Mouse (Mus musculus): Measurements from ENCODE around the gene Vmn2r19. TPM values are rescaled to one million over a fixed set of nuclear protein-coding genes. Genes with fewer than 3 reads are reported as not detected.
"Not testable (repeated sequence)": the region's sequence is repeated elsewhere in the genome, so short reads cannot be mapped to it uniquely, and the experiment has no call there.

Vmn2r19 gene
- polyA plus RNA-seq, 1 experiment from 2014 or later: not detected

DNA sequence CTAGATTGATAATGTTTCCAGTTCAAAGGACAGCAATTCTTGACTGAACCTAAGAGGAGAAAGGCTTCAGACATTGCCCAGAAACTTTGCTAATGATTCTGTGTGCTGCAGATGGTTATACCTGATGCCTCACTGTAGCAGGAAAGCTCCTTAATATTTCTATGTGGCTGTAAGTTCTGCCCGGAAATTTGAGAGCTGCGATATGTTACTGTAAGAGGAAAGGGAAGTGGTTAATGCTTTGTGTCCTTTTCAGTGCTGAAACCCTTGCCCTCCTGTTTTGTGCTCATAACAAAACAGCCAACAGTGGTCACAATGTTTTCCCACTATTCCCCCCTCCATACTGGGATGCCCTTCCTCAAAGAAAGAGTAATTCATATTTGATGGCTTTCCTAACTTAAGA is 21.8 kb upstream of the Vmn2r19 start:
- Histone ChIP-seq H3K27me3 (ENCODE audit: control insufficient read depth, insufficient read depth, low read length) (no peaks in the 10 kb centered on the region), H3K9me3 (ENCODE audit: control insufficient read depth, low read length) (no peaks in the 10 kb centered on the region), H3K27ac (ENCODE audit: low read depth, low read length) (no peak overlapping the region), H3K4me2 (replicated peaks; ENCODE audit: low read depth, low read length) (no peak overlapping the region), H3K4me3 (ENCODE audit: low read length) (no peak overlapping the region), H3K9ac (ENCODE audit: low read depth, low read length) (no peak overlapping the region), H3K4me1 (ENCODE audit: control insufficient read depth, insufficient read depth, low read length) (no peaks in the 10 kb centered on the region), H3K36me3 (ENCODE audit: control insufficient read depth, insufficient read depth, low read length) (no peaks in the 10 kb centered on the region)
- no peak for ATAC-seq (ENCODE audit: low FRiP score, low TSS enrichment)
- WGBS: 87% methylated on average over 2 of the region's 2 CpGs

DNA sequence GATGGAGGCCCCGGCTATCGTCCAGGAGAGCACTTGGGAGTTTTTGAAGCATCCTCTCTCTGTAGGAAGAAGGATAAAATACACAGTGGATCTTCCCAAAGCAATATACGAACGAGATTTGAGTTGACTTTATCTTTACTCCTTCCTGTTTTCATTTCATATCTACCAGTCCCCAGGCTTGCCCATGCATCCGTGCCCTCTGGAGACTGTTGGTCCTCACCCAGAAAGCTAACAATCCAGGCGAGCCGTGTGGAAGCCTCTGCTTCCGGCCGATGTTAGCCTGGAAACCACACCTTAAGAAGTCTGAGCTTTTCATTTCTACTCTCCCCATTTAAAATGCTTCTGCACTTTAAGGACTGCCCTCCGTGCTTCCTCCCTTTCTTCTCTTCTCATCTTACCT is 19.2 kb upstream of the Vmn2r19 start:
- ATAC-seq (ENCODE audit: low FRiP score, low TSS enrichment): no peak
- H3K36me3 ChIP-seq (ENCODE audit: control insufficient read depth, insufficient read depth, low read length): no peaks in the 10 kb centered on the region
- no peak overlapping the region for H3K27ac ChIP-seq (ENCODE audit: low read depth, low read length)
- no peaks in the 10 kb centered on the region for H3K4me1 ChIP-seq (ENCODE audit: control insufficient read depth, insufficient read depth, low read length)
- no peak overlapping the region for H3K9ac ChIP-seq (ENCODE audit: low read depth, low read length)
- WGBS: 82% methylated on average over 10 of the region's 10 CpGs
- no peak overlapping the region for H3K4me3 ChIP-seq (ENCODE audit: low read length)
- H3K4me2 ChIP-seq (replicated peaks; ENCODE audit: low read depth, low read length): no peak overlapping the region
- no peaks in the 10 kb centered on the region for H3K27me3 ChIP-seq (ENCODE audit: control insufficient read depth, insufficient read depth, low read length)
- H3K9me3 ChIP-seq (ENCODE audit: control insufficient read depth, low read length): no peaks in the 10 kb centered on the region

DNA sequence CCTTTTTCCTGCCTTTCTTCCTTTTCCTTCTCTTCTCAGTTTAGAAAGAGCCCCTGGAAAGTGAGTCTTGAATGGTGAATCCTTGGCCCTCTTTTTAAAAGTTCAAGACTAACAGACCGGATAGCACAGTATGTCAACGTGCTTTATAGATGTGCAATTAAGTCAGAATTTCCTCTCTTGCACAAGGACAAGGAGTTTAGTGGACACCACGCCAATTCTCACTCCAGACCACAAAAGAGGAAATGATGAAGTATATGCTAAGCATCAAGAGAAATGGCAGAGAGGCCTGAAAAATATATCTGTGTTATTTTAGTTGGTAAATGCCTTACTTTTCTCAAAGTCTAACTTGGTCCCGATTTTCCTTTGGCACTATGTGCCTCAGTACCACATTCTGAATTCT is 18.4 kb upstream of the Vmn2r19 start, which contains the start of gene Clec4e:
TSS of gene Clec4e (minus strand) at position 118 of the 400 bp plus-strand sequence.
- H3K4me1 ChIP-seq (ENCODE audit: control insufficient read depth, insufficient read depth, low read length): no peaks in the 10 kb centered on the region
- H3K27ac ChIP-seq (ENCODE audit: low read depth, low read length): no peak within 1 kb of the TSS
- no peak for ATAC-seq (ENCODE audit: low FRiP score, low TSS enrichment)
- no peaks in the 10 kb centered on the region for H3K27me3 ChIP-seq (ENCODE audit: control insufficient read depth, insufficient read depth, low read length)
- no peak within 1 kb of the TSS for H3K9ac ChIP-seq (ENCODE audit: low read depth, low read length)
- H3K36me3 ChIP-seq (ENCODE audit: control insufficient read depth, insufficient read depth, low read length): no peaks in the 10 kb centered on the region
- WGBS: 83% methylated on average over 4 of the region's 4 CpGs
- H3K4me2 ChIP-seq (replicated peaks; ENCODE audit: low read depth, low read length): no peak within 1 kb of the TSS
- no peak within 1 kb of the TSS for H3K4me3 ChIP-seq (ENCODE audit: low read length)
- no peaks in the 10 kb centered on the region for H3K9me3 ChIP-seq (ENCODE audit: control insufficient read depth, low read length)

DNA sequence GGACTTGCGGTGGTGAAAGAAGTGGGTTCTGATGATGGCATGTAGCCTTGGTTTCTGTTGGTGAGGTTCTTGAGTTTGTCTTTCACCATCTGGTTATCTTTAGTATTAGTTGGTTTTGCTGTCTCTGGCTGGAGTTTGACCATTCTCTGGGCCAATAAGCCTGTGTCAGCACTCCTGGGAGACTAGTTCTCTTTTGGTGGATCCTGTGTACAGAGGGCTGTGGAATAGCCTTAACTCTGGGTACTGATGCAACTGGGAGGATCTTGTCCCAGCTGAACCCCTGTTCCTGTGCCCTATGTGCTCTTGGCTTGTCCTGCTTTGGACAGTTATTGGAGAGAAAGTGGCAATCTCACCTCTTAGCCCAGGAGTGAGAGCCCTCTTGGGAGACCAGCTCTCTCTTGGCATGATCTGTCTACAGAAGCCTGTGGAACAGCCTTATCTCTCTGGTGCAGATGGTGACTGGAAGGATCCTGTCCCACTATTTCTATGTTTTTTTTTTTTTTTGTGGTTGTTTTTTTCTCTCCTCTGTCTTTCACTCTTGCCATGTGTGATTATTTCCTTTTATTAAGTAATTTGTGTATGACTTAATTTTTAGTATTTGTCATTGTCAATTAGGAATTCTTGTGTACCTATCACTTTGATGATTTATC is 15.3 kb upstream of the Vmn2r19 start:
- Histone ChIP-seq H3K27me3 (ENCODE audit: control insufficient read depth, insufficient read depth, low read length) (no peaks in the 10 kb centered on the region), H3K4me1 (ENCODE audit: control insufficient read depth, insufficient read depth, low read length) (no peaks in the 10 kb centered on the region), H3K9ac (ENCODE audit: low read depth, low read length) (no peak overlapping the region), H3K36me3 (ENCODE audit: control insufficient read depth, insufficient read depth, low read length) (no peaks in the 10 kb centered on the region), H3K9me3 (ENCODE audit: control insufficient read depth, low read length) (no peaks in the 10 kb centered on the region), H3K27ac (ENCODE audit: low read depth, low read length) (no peak overlapping the region), H3K4me3 (ENCODE audit: low read length) (no peak overlapping the region), H3K4me2 (replicated peaks; ENCODE audit: low read depth, low read length) (no peak overlapping the region)
- 94% methylated on average over 1 of the region's 1 CpGs for WGBS
- no peak for ATAC-seq (ENCODE audit: low FRiP score, low TSS enrichment)

DNA sequence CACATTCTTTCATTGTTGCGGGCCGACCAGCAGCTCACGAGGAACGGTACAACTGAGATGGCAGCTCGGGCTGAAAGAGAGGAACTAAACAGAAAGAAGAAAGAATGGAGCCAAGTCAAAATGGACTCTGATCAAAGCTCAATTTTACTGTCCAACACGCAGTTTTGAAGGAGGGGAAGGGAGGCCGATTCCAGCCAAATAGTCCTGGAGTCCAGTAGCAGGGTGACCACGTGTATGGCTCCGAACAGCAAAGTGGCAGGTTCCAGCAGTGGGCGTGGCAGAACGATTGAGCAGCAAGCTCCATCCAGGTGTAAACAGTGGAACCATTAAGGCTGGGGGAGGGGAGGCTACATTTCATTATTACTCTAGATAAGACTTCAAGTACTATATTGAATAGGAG is 14.6 kb upstream of the Vmn2r19 start:
- H3K9ac ChIP-seq (ENCODE audit: low read depth, low read length); ATAC-seq (ENCODE audit: low FRiP score, low TSS enrichment); H3K4me2 ChIP-seq (replicated peaks; ENCODE audit: low read depth, low read length); H3K9me3 ChIP-seq (ENCODE audit: control insufficient read depth, low read length); H3K4me3 ChIP-seq (ENCODE audit: low read length); H3K4me1 ChIP-seq (ENCODE audit: control insufficient read depth, insufficient read depth, low read length); H3K27ac ChIP-seq (ENCODE audit: low read depth, low read length); H3K36me3 ChIP-seq (ENCODE audit: control insufficient read depth, insufficient read depth, low read length); H3K27me3 ChIP-seq (ENCODE audit: control insufficient read depth, insufficient read depth, low read length): not testable (repeated sequence)
- 90% methylated on average over 11 of the region's 11 CpGs for WGBS

DNA sequence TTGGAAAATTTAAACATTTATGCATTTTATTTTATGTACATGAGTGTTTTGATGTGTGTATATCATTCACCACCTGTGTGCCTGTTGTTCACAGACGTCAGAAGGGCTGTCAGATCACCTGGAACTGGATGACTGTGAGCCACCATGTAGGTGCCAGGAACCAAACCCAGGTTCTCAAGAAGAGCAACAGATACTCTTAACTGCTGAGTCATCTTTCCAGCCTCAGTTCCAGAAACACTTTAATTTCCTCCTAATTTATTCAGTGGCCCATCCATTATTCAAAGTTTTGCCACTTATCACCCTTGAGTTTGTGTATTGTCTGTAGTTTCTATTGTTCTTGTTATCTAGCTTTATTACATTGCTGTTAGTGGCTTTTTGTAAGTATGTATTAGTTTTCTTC is 11.4 kb upstream of the Vmn2r19 start:
- no peaks in the 10 kb centered on the region for H3K9me3 ChIP-seq (ENCODE audit: control insufficient read depth, low read length)
- H3K4me3 ChIP-seq (ENCODE audit: low read length): no peak overlapping the region
- whole genome bisulfite sequencing: 69% methylated on average over 1 of the region's 1 CpGs
- no peak overlapping the region for H3K4me2 ChIP-seq (replicated peaks; ENCODE audit: low read depth, low read length)
- no peaks in the 10 kb centered on the region for H3K4me1 ChIP-seq (ENCODE audit: control insufficient read depth, insufficient read depth, low read length)
- no peaks in the 10 kb centered on the region for H3K27me3 ChIP-seq (ENCODE audit: control insufficient read depth, insufficient read depth, low read length)
- H3K9ac ChIP-seq (ENCODE audit: low read depth, low read length): no peak overlapping the region
- H3K36me3 ChIP-seq (ENCODE audit: control insufficient read depth, insufficient read depth, low read length): no peaks in the 10 kb centered on the region
- no peak overlapping the region for H3K27ac ChIP-seq (ENCODE audit: low read depth, low read length)
- ATAC-seq (ENCODE audit: low FRiP score, low TSS enrichment): no peak

DNA sequence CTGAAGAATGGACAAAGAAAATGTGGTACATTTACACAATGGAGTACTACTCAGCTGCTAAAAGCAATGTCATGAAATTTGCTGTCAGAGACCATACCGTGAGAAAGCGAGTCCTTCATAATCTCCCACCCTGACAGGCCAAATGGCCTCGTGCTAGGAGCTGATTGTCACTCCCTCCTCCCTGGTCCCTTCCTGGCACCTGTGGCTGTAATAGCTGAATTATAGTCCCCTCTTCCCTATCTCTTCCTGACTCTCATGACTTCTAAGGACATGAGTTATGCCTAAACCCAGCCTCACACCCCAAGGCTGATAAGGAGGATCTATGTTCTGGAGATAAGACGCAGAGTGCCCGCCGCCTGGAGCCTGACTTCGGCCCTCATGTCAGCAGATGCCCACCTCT is 1.8 kb upstream of the Vmn2r19 start:
- H3K9ac ChIP-seq (ENCODE audit: low read depth, low read length); H3K4me3 ChIP-seq (ENCODE audit: low read length); ATAC-seq (ENCODE audit: low FRiP score, low TSS enrichment); H3K36me3 ChIP-seq (ENCODE audit: control insufficient read depth, insufficient read depth, low read length); H3K4me2 ChIP-seq (replicated peaks; ENCODE audit: low read depth, low read length); H3K27ac ChIP-seq (ENCODE audit: low read depth, low read length); H3K9me3 ChIP-seq (ENCODE audit: control insufficient read depth, low read length); H3K27me3 ChIP-seq (ENCODE audit: control insufficient read depth, insufficient read depth, low read length); H3K4me1 ChIP-seq (ENCODE audit: control insufficient read depth, insufficient read depth, low read length): not testable (repeated sequence)
- 88% methylated on average over 7 of the region's 7 CpGs for WGBS

DNA sequence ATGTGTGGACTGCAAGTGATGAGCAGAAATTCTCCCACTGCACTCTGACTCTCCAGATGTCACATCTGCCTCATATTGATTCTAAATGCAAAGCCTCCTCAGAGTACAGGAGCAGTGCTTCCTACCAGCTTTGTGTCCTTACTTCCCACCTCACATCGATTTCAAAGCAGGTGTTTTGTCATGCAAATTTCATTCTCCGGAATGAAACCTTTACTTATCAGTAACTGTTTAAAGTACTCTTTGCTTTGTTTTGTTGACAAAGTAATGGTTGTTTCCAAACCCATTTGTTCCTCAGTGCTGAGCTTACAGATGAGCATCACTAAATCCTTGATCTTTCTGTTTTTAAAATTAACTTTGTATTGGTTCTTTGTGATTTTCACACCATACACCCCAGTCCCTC is 24.4 kb downstream of the Vmn2r19 start:
- WGBS: 58% methylated on average over 2 of the region's 2 CpGs

DNA sequence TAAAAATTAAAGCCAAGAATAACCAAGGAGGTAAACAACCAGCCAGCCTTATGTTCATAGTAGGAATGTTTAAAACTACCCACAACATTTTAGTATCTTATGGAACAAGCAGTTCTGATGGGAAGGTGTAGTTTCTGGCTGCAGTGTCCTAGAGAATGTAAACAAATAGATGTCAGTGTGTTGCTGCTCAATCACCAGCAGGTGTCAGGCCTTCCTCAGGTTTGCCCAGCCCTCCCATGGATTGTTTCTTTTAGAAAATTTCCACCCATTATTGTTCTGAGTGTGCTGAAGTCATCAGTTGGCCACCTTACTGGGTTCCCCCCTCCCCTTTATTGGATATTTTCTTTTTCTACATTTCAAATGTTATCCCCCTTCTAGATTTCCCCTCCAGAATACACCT is 32.0 kb downstream of the Vmn2r19 start:
- no peaks in the 10 kb centered on the region for H3K36me3 ChIP-seq (ENCODE audit: control insufficient read depth, insufficient read depth, low read length)
- no peak overlapping the region for H3K27ac ChIP-seq (ENCODE audit: low read depth, low read length)
- H3K27me3 ChIP-seq (ENCODE audit: control insufficient read depth, insufficient read depth, low read length): no peaks in the 10 kb centered on the region
- ATAC-seq (ENCODE audit: low FRiP score, low TSS enrichment): peak; percentile 69; the same call in 1 of the 2 replicates
- H3K4me2 ChIP-seq (replicated peaks; ENCODE audit: low read depth, low read length): no peak overlapping the region
- no peak overlapping the region for H3K9ac ChIP-seq (ENCODE audit: low read depth, low read length)
- H3K4me3 ChIP-seq (ENCODE audit: low read length): no peak overlapping the region
- H3K4me1 ChIP-seq (ENCODE audit: control insufficient read depth, insufficient read depth, low read length): no peaks in the 10 kb centered on the region
- no peaks in the 10 kb centered on the region for H3K9me3 ChIP-seq (ENCODE audit: control insufficient read depth, low read length)

More for the DNA sequence above, 24.4 kb downstream of the Vmn2r19 start:
- H3K9ac ChIP-seq (ENCODE audit: low read depth, low read length): no peak overlapping the region
- no peak overlapping the region for H3K4me2 ChIP-seq (replicated peaks; ENCODE audit: low read depth, low read length)
- H3K9me3 ChIP-seq (ENCODE audit: control insufficient read depth, low read length): no peaks in the 10 kb centered on the region
- H3K27ac ChIP-seq (ENCODE audit: low read depth, low read length): no peak overlapping the region
- H3K4me3 ChIP-seq (ENCODE audit: low read length): no peak overlapping the region
- no peaks in the 10 kb centered on the region for H3K4me1 ChIP-seq (ENCODE audit: control insufficient read depth, insufficient read depth, low read length)
- ATAC-seq (ENCODE audit: low FRiP score, low TSS enrichment): no peak
- no peaks in the 10 kb centered on the region for H3K36me3 ChIP-seq (ENCODE audit: control insufficient read depth, insufficient read depth, low read length)
- H3K27me3 ChIP-seq (ENCODE audit: control insufficient read depth, insufficient read depth, low read length): no peaks in the 10 kb centered on the region
